In the genomic region with DNA sequence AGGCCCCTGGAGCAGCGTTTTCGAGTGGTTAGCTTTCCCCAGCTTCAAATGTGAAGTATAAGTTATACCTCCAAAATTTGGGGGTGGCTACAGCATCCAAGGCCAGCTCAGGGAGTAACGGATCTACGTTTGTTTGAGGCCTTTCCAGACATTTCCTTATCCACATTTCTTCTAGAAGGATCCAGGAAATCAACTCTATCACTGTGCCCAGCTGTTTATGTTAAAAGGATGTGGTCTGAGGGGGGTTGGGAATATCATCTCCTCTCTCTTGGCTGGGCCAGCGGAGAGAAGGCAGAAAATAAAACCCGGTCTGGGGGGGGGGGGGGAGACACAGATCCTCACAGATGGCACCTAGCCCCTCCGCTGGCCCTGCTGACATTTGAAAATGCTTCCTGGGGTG, we compare ENCODE assay signal across 17 mouse cellular contexts.
DNase-seq lines count a peak whose midpoint lies in the region; ATAC-seq and TF ChIP-seq lines count a peak whose summit lies in the region.
"Had no signal": no experiment of that assay in that cellular context is flagged by ENCODE, and none has a peak within 500 bp of the region (broad histone marks: within the 10 kb centered on the region; RNA-seq: fewer than 3 reads in every experiment).

No protein-coding gene starts in this region.

- H3K27me3 ChIP-seq in liver, embryonic 11.5 days (replicated peaks; ENCODE audit: control insufficient read depth, insufficient read depth, low read length): no peaks in the 10 kb centered on the region
- H3K27me3 ChIP-seq in liver, embryonic 12.5 days (replicated peaks): 0 out of 2 replicates have a peak, but pooled peaks cover 11% of the 10 kb centered on the region
- no peaks in the 10 kb centered on the region for H3K27me3 ChIP-seq in lung, postnatal 0 days (replicated peaks; ENCODE audit: insufficient read depth, low read length)
- no peaks in the 10 kb centered on the region for H3K27me3 ChIP-seq in embryonic facial prominence, embryonic 14.5 days (replicated peaks; ENCODE audit: control insufficient read depth, insufficient read depth, low read length)
- H3K27me3 ChIP-seq in hindbrain, embryonic 13.5 days: peaks cover 22% of the 10 kb centered on the region; the same call in 1 of the 2 replicates
- H3K27me3 ChIP-seq: forebrain, embryonic 15.5 days; hindbrain, embryonic 15.5 days had no signal

- H3K9me3 ChIP-seq in liver, embryonic 11.5 days (ENCODE audit: control insufficient read depth, low read length): no peaks in the 10 kb centered on the region
- no peaks in the 10 kb centered on the region for H3K9me3 ChIP-seq in liver, embryonic 12.5 days (replicated peaks)
- no peaks in the 10 kb centered on the region for H3K9me3 ChIP-seq in lung, postnatal 0 days (ENCODE audit: low read length)
- no peaks in the 10 kb centered on the region for H3K9me3 ChIP-seq in embryonic facial prominence, embryonic 14.5 days (ENCODE audit: control insufficient read depth, low read length)
- H3K9me3 ChIP-seq in hindbrain, embryonic 13.5 days: no peaks in the 10 kb centered on the region
- H3K9me3 ChIP-seq: forebrain, embryonic 15.5 days; heart, embryonic 12.5 days; hindbrain, embryonic 10.5 days; hindbrain, embryonic 15.5 days had no signal

- H3K4me1 ChIP-seq in liver, embryonic 11.5 days (replicated peaks; ENCODE audit: control insufficient read depth, insufficient read depth, low read length): 0 out of 2 replicates have a peak, but pooled peaks cover 3% of the 10 kb centered on the region
- 0 out of 2 replicates have a peak, but pooled peaks cover 4% of the 10 kb centered on the region for H3K4me1 ChIP-seq in liver, embryonic 12.5 days
- peaks cover 4% of the 10 kb centered on the region; the same call in 1 of the 2 replicates for H3K4me1 ChIP-seq in lung, postnatal 0 days (ENCODE audit: insufficient read depth, low read depth, low read length)
- H3K4me1 ChIP-seq in embryonic facial prominence, embryonic 14.5 days (ENCODE audit: control insufficient read depth, insufficient read depth, low read length): peaks cover 6% of the 10 kb centered on the region; the same call in 1 of the 2 replicates
- no peaks in the 10 kb centered on the region for H3K4me1 ChIP-seq in hindbrain, embryonic 13.5 days (replicated peaks)
- H3K4me1 ChIP-seq: forebrain, embryonic 15.5 days; hindbrain, embryonic 15.5 days had no signal

- no peak for TF ChIP-seq CTCF in lung, postnatal 0 days (IDR thresholded peaks at IDR 0.05)

- H3K27ac ChIP-seq in liver, embryonic 11.5 days (ENCODE audit: low read depth, low read length): no peak overlapping the region
- H3K27ac ChIP-seq in liver, embryonic 12.5 days: no peak overlapping the region
- no peak overlapping the region for H3K27ac ChIP-seq in lung, postnatal 0 days (ENCODE audit: low read length)
- no peak overlapping the region for H3K27ac ChIP-seq in embryonic facial prominence, embryonic 14.5 days (replicated peaks; ENCODE audit: low read depth, low read length)
- no peak overlapping the region for H3K27ac ChIP-seq in hindbrain, embryonic 13.5 days
- H3K27ac ChIP-seq: forebrain, embryonic 15.5 days; hindbrain, embryonic 10.5 days; hindbrain, embryonic 15.5 days had no signal

- peak; percentile 52; the same call in 1 of the 2 replicates for TF ChIP-seq EP300 in lung, postnatal 0 days (IDR thresholded peaks at IDR 0.05)

- no peak for DNase-seq in liver, embryonic 11.5 days (ENCODE audit: low spot score)
- DNase-seq in lung, postnatal 0 days (ENCODE audit: low spot score): peak; percentile 58
- no peak for DNase-seq in lung, postnatal 14 days
- peak; percentile 38 for DNase-seq in 416B (ENCODE audit: low read depth)
- DNase-seq in embryonic facial prominence, embryonic 14.5 days (ENCODE audit: low spot score): peak; percentile 29
- DNase-seq: adrenal gland, adult 2 months; adrenal gland, postnatal 25 days; cerebellum, adult 18-20 months; cerebellum, adult 9-11 months; cerebellum, postnatal 36 days; gastrocnemius, postnatal 25 days had no signal

- H3K4me2 ChIP-seq in liver, embryonic 11.5 days: no peak overlapping the region
- H3K4me2 ChIP-seq in liver, embryonic 12.5 days: no peak overlapping the region
- H3K4me2 ChIP-seq in lung, postnatal 0 days (replicated peaks; ENCODE audit: low read depth, low read length): 0 out of 2 replicates have a peak overlapping the region, but pooled peaks have one; percentile 5
- H3K4me2 ChIP-seq in embryonic facial prominence, embryonic 14.5 days (ENCODE audit: low read depth, low read length): no peak overlapping the region
- H3K4me2 ChIP-seq in hindbrain, embryonic 13.5 days: no peak overlapping the region
- H3K4me2 ChIP-seq: forebrain, embryonic 15.5 days; heart, embryonic 12.5 days; hindbrain, embryonic 15.5 days had no signal

- no peak overlapping the region for H3K4me3 ChIP-seq in liver, embryonic 11.5 days (ENCODE audit: low read depth, low read length)
- no peak overlapping the region for H3K4me3 ChIP-seq in liver, embryonic 12.5 days
- H3K4me3 ChIP-seq in lung, postnatal 0 days (ENCODE audit: low read depth, low read length): no peak overlapping the region
- no peak overlapping the region for H3K4me3 ChIP-seq in embryonic facial prominence, embryonic 14.5 days (ENCODE audit: low read depth, low read length)
- no peak overlapping the region for H3K4me3 ChIP-seq in hindbrain, embryonic 13.5 days
- H3K4me3 ChIP-seq: forebrain, embryonic 15.5 days; heart, embryonic 12.5 days; hindbrain, embryonic 10.5 days; hindbrain, embryonic 15.5 days had no signal

- ATAC-seq in liver, embryonic 11.5 days (replicated peaks; ENCODE audit: low FRiP score): 0 out of 2 replicates have a peak, but pooled peaks have one; percentile 20
- no peak for ATAC-seq in liver, embryonic 12.5 days
- peak; percentile 35 for ATAC-seq in lung, postnatal 0 days
- ATAC-seq in embryonic facial prominence, embryonic 14.5 days (ENCODE audit: low read depth): no peak
- no peak for ATAC-seq in hindbrain, embryonic 13.5 days (ENCODE audit: low FRiP score)
- ATAC-seq: forebrain, embryonic 15.5 days had no signal

- H3K9ac ChIP-seq in liver, embryonic 11.5 days (ENCODE audit: low read depth, low read length): no peak overlapping the region
- H3K9ac ChIP-seq in liver, embryonic 12.5 days: no peak overlapping the region
- H3K9ac ChIP-seq in lung, postnatal 0 days (replicated peaks; ENCODE audit: low read depth): no peak overlapping the region
- no peak overlapping the region for H3K9ac ChIP-seq in embryonic facial prominence, embryonic 14.5 days (ENCODE audit: low read depth, low read length)
- no peak overlapping the region for H3K9ac ChIP-seq in hindbrain, embryonic 13.5 days
- H3K9ac ChIP-seq: forebrain, embryonic 15.5 days; heart, embryonic 12.5 days; hindbrain, embryonic 15.5 days had no signal

- no peaks in the 10 kb centered on the region for H3K36me3 ChIP-seq in liver, embryonic 11.5 days (ENCODE audit: control insufficient read depth, insufficient read depth, low read length)
- H3K36me3 ChIP-seq in liver, embryonic 12.5 days: no peaks in the 10 kb centered on the region
- no peaks in the 10 kb centered on the region for H3K36me3 ChIP-seq in lung, postnatal 0 days (ENCODE audit: insufficient read depth, low read length)
- no peaks in the 10 kb centered on the region for H3K36me3 ChIP-seq in embryonic facial prominence, embryonic 14.5 days (ENCODE audit: control insufficient read depth, insufficient read depth, low read length)
- H3K36me3 ChIP-seq in hindbrain, embryonic 13.5 days: no peaks in the 10 kb centered on the region
- H3K36me3 ChIP-seq: forebrain, embryonic 15.5 days; heart, embryonic 12.5 days; hindbrain, embryonic 10.5 days; hindbrain, embryonic 15.5 days had no signal

- WGBS in liver, embryonic 11.5 days: 47% methylated on average over 7 of the region's 7 CpGs
- 32% methylated on average over 7 of the region's 7 CpGs for WGBS in liver, embryonic 12.5 days (ENCODE audit: insufficient replicate concordance)
- WGBS in lung, postnatal 0 days: 40% methylated on average over 7 of the region's 7 CpGs
- WGBS in embryonic facial prominence, embryonic 14.5 days: 54% methylated on average over 7 of the region's 7 CpGs
- WGBS in hindbrain, embryonic 13.5 days: 82% methylated on average over 7 of the region's 7 CpGs

Comparison
In these comparisons a context has a peak if more than half of its experiments do, and no peak if none do; other contexts are left out.
1. ATAC-seq: peak in liver, embryonic 11.5 days (single experiment) and lung, postnatal 0 days (single experiment); none in liver, embryonic 12.5 days (single experiment), embryonic facial prominence, embryonic 14.5 days (single experiment) and hindbrain, embryonic 13.5 days (single experiment).
2. DNase-seq: peak in lung, postnatal 0 days (single experiment), 416B (single experiment) and embryonic facial prominence, embryonic 14.5 days (single experiment); none in liver, embryonic 11.5 days (single experiment) and lung, postnatal 14 days (single experiment).